Mouse (Mus musculus) CD4-positive helper T cell, adult 2 months (primary cell): ENCODE data around the gene Insm2.

Experiments
- DNase-seq: peaks from one replicate; pipeline ENCODE4 v3.0.0-alpha.2; 2012; ENCODE audit warnings: low read depth, missing footprints, low spot score

Insm2 gene

GRCm38 (mm10) chr12:55604411-55604810 is 5.2 kb downstream of the Insm2 start:
- DNase-seq, result no peak

GRCm38 (mm10) chr12:55607902-55608301 is 8.7 kb downstream of the Insm2 start:
- DNase-seq, result no peak

GRCm38 (mm10) chr12:55610812-55611211 is 11.6 kb downstream of the Insm2 start:
- no peak for DNase-seq

GRCm38 (mm10) chr12:55620321-55620720 is 21.1 kb downstream of the Insm2 start:
- DNase-seq, result no peak

GRCm38 (mm10) chr12:55622615-55623245 is 23.5 kb downstream of the Insm2 start:
- no peak for DNase-seq

GRCm38 (mm10) chr12:55623254-55623653 is 24.0 kb downstream of the Insm2 start:
- DNase-seq, result no peak

- no peak for DNase-seq
Observed at GRCm38 (mm10) chr12:55626711-55627110, 27.5 kb downstream of the Insm2 start.

- peak; percentile 5 for DNase-seq
Observed at GRCm38 (mm10) chr12:55648011-55648525, 48.8 kb downstream of the Insm2 start.
